Mouse (Mus musculus) heart, postnatal 0 days (tissue): ENCODE data around the gene Vav3.

Experiments used
- CTCF ChIP-seq: IDR thresholded peaks from 2 replicates; pipeline ENCODE4 v1.5.1; 2016; ENCODE audit warnings: antibody characterized with exemption, control low read depth, low read depth
- EP300 ChIP-seq: IDR thresholded peaks from 2 replicates; pipeline ENCODE4 v1.6.1; 2016; ENCODE audit warnings: antibody characterized with exemption, low read depth

DNA sequence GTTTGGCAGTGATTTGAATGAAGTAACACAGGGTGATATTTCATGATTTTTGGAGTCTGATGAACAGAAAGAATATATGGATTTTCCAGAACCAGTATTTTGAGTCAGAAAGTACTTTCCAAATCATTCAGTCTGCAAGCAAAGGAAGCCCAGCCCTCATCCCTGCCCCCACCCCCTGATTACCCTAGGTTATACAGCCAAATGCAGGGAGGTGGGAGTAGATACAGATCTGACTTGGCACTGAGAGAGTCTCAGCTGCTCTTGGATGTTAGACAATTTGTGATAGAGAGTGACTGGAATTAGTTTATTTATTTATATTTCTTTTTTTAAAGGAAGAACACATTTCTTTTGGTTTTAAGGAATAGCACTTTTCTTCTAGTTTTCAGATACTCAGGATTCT lies 18.2 kb upstream of the Vav3 start:
- TF ChIP-seq EP300 (no peak), CTCF (no peak)
